Mouse (Mus musculus) bone marrow, adult 2 months (tissue): ENCODE data around the gene Myof. TPM values are rescaled to one million over a fixed set of nuclear protein-coding genes. Genes with fewer than 3 reads are reported as not detected.

Experiments
- H3K27ac ChIP-seq: fragments of 200-500 bp; 2 replicates; pipeline ENCODE4 v1.5.1; 2012; ENCODE audit warnings: low read depth, mild to moderate bottlenecking, control low read depth, inconsistent platforms, low read length; ENCODE audit not compliant: control insufficient read depth, poor library complexity, insufficient read depth
- H3K4me1 ChIP-seq: fragments of 200-500 bp; 2 replicates; pipeline ENCODE4 v1.6.1; 2011; ENCODE audit warnings: low read length; ENCODE audit not compliant: control insufficient read depth, insufficient read depth
- H3K4me3 ChIP-seq: fragments of 200-500 bp; replicated peaks from 2 replicates; pipeline ENCODE3; 2011; ENCODE audit warnings: mild to moderate bottlenecking, low read depth, low read length, control low read depth; ENCODE audit not compliant: control insufficient read depth
- CTCF ChIP-seq: fragments of 200-500 bp; IDR thresholded peaks from 2 replicates; pipeline ENCODE4 v1.5.1; 2011; ENCODE audit warnings: low read length, control low read depth; ENCODE audit not compliant: control insufficient read depth, insufficient read depth
- POLR2A ChIP-seq: fragments of 200-500 bp; IDR thresholded peaks from 2 replicates; pipeline ENCODE4 v1.6.1; 2011; ENCODE audit warnings: low read depth, mild to moderate bottlenecking, control low read depth, low read length, borderline replicate concordance; ENCODE audit not compliant: control insufficient read depth
- WGBS: fragments of 180-500 bp; shearing (Covaris S2); methylation state at CpG from one replicate; pipeline ENCODE4 v1.1.7; 2018; 5-methylcytosine and 5-hydroxymethylcytosine counted together
- polyA plus RNA-seq: library from polyadenylated mRNA; stranded (reverse); fragments of >200 nt; gene quantifications from 2 replicates; pipeline ENCODE4 v1.2.4, GENCODE M21; 2011; ENCODE audit warnings: low replicate concordance; ENCODE audit not compliant: missing spikeins, insufficient read depth, insufficient read length

The Myof gene
- polyA plus RNA-seq, 1 experiment = 12.4 TPM

DNA sequence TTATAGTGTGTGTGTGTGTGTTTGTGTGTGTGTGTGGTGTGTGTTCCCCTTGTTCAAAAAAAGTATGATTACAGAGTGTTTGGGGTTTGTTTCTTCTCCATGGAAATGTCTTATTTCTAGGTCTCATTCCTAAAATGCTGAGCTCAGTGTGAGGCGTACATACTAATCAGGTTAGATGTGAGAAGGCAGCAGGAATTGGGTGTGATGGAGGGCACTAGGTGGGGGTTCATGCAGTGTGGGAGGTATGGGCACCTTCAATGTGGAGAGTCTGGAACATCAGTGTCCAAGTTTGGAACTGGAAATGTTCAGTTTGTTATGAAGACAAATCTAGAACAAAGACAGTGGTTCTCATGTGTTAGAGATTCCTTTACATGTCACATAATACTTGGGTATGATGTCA lies 191.3 kb downstream of the Myof start:
- Histone ChIP-seq H3K4me1 (no peaks in the 10 kb centered on the region), H3K4me3 (no peak overlapping the region), H3K27ac (no peak overlapping the region)
- TF ChIP-seq POLR2A (no peak), CTCF (no peak)
- 81% methylated on average over 1 of the region's 1 CpGs for WGBS

DNA sequence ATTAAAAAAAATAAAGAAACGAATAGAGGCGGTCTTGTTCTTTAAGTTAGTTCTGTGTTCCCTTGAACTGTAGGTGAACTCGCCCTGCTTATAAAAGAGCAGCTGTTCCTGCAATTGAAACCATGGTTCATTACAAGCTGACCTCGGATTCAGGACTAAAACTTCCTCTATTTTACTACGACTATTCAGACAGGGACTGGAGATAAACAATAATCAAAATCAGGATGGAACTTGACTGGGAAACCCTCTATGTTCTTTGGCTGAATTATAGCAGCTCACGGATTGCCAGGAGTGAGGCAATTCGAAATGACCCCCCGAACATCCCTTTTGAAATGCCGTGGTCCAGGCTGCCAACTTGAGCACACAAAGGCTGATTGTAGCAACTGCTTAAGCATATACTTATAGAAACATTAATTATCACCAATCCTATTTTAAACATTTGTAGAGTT lies 191.8 kb downstream of the Myof start:
- Histone ChIP-seq H3K4me3 (no peak overlapping the region), H3K27ac (no peak overlapping the region), H3K4me1 (no peaks in the 10 kb centered on the region)
- 47% methylated on average over 9 of the region's 9 CpGs for WGBS
- TF ChIP-seq POLR2A (no peak), CTCF (no peak)

Other genes with a start within 250 kb of the Myof start
- 2.2 and 6.9 TPM in 2 replicates for gene Cep55, start 11.4 kb upstream of the Myof start, polyA plus RNA-seq
- not detected in 2 replicates for gene Ffar4, start 53.5 kb upstream of the Myof start, polyA plus RNA-seq
- 2.9 and 23.0 TPM in 2 replicates for gene Rbp4, start 81.7 kb upstream of the Myof start, polyA plus RNA-seq
- not detected in 2 replicates for gene Pde6c, start 89.2 kb upstream of the Myof start, polyA plus RNA-seq
- 11.9 and 17.8 TPM in 2 replicates for gene Fra10ac1, start 180.6 kb upstream of the Myof start, polyA plus RNA-seq
- 142 and 160 TPM in 2 replicates for gene Lgi1, start 221.0 kb upstream of the Myof start, polyA plus RNA-seq